Mouse (Mus musculus): ENCODE measurements at regions not wholly inside any gene's neighbourhood (a gene's known extent, or its start where the extent isn't known, plus 50 kb on each side); places are given as distances from the start of the nearest gene placed in this dataset.

DNA sequence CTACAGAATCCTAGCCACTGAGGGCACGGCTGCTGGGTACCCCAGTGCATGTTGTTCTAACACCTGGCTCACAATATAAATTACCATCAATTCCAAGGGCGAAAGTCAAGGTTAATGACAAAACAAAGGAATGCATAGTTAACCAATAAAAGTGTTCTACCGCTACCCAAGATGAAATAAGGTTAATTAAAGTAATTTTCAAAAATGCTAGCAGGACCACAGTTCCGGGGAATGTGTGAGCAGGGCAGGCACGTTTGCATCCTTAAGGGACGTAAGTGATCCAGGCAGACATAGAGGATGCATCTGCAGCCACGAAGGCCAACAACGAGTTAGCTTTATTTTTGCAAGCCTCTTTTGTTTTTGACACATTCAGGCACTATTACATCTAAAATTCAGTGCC lies 220.3 kb upstream of the Nfe2l3 start:
- TF ChIP-seq EP300 (IDR thresholded peaks at IDR 0.05) (no peak), CTCF (IDR thresholded peaks at IDR 0.05) (no peak)

Measured in lung, postnatal 0 days (tissue).